Mouse (Mus musculus): Measurements from ENCODE around the gene Thsd4. TPM values are rescaled to one million over a fixed set of nuclear protein-coding genes. Genes with fewer than 3 reads are reported as not detected.
A peak's percentile ranks its signal among the peaks of the same experiment; 100 is the strongest.
"Not testable (repeated sequence)": the region's sequence is repeated elsewhere in the genome, so short reads cannot be mapped to it uniquely, and the experiment has no call there.

The Thsd4 gene
- polyA plus RNA-seq, 1 experiment from 2014 or later, result 11.4 TPM

- Histone ChIP-seq H3K36me3 (ENCODE audit: control insufficient read depth, insufficient read depth) (no peaks in the 10 kb centered on the region), H3K9ac (ENCODE audit: low read depth, low read length) (no peak overlapping the region), H3K4me1 (replicated peaks; ENCODE audit: control insufficient read depth, insufficient read depth, low read length) (peaks cover 15% of the 10 kb centered on the region; the same call in 1 of the 2 replicates), H3K9me3 (ENCODE audit: control insufficient read depth) (no peaks in the 10 kb centered on the region), H3K27ac (ENCODE audit: low read depth, low read length) (no peak overlapping the region), H3K4me2 (replicated peaks; ENCODE audit: low read depth) (no peak overlapping the region), H3K27me3 (replicated peaks; ENCODE audit: control insufficient read depth, insufficient read depth, low read length) (no peaks in the 10 kb centered on the region), H3K4me3 (ENCODE audit: low read depth, low read length) (no peak overlapping the region)
- TF ChIP-seq CTCF (IDR thresholded peaks at IDR 0.05; ENCODE audit: low read depth), result no peak
- no peak for ATAC-seq
- WGBS, result 63% methylated on average over 6 of the region's 6 CpGs
Measured at GRCm38 (mm10) chr9:60279556-60279955, 242.3 kb downstream of the Thsd4 start.

GRCm38 (mm10) chr9:60276351-60276750 is 245.5 kb downstream of the Thsd4 start:
- Histone ChIP-seq H3K4me2 (replicated peaks; ENCODE audit: low read depth) (no peak overlapping the region), H3K9ac (ENCODE audit: low read depth, low read length) (no peak overlapping the region), H3K4me3 (ENCODE audit: low read depth, low read length) (no peak overlapping the region), H3K27me3 (replicated peaks; ENCODE audit: control insufficient read depth, insufficient read depth, low read length) (no peaks in the 10 kb centered on the region), H3K27ac (ENCODE audit: low read depth, low read length) (no peak overlapping the region), H3K36me3 (ENCODE audit: control insufficient read depth, insufficient read depth) (no peaks in the 10 kb centered on the region), H3K9me3 (ENCODE audit: control insufficient read depth) (no peaks in the 10 kb centered on the region), H3K4me1 (replicated peaks; ENCODE audit: control insufficient read depth, insufficient read depth, low read length) (peaks cover 15% of the 10 kb centered on the region; the same call in 1 of the 2 replicates)
- WGBS, result 40% methylated on average over 5 of the region's 5 CpGs
- TF ChIP-seq CTCF (IDR thresholded peaks at IDR 0.05; ENCODE audit: low read depth), result peak; percentile 76
- no peak for ATAC-seq

DNA sequence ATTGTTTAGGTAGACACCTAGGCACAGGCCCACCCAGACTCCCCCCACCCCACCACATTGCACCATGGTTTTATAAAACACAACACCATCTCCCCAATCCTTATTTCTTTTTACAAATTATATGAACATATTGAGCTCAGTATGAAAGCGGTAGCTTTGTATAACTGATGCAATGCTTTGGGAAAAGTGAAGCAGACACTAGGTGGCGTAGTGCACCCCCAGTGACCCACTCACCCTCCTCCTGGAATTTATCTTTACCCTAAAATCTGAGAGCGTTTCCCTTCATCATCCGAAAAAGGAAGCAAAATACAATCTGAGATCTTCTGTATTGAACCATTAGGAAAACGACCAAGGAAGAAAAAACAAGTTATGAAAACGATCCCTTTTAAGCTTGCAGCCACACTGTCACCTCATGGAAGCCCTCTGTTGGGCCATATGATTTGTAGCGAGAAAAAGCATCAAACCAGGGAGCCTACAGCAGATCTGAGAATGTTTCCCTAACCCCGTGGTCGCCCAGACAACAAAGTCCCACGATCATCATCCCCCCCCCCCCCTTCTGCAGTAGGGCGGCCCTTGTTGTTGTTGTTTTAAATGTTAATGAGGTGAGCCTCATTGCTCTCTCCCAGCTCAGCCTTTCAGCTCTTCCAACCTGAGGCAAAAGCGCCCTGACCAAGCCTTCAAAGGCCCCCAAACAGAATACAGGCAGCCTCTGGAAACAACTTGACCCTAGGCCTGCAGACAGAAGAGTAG is 246.3 kb downstream of the Thsd4 start:
- no peak overlapping the region for H3K4me3 ChIP-seq (ENCODE audit: low read depth, low read length)
- H3K4me1 ChIP-seq (replicated peaks; ENCODE audit: control insufficient read depth, insufficient read depth, low read length), result 0 out of 2 replicates have a peak, but pooled peaks cover 12% of the 10 kb centered on the region
- no peaks in the 10 kb centered on the region for H3K9me3 ChIP-seq (ENCODE audit: control insufficient read depth)
- no peaks in the 10 kb centered on the region for H3K27me3 ChIP-seq (replicated peaks; ENCODE audit: control insufficient read depth, insufficient read depth, low read length)
- ATAC-seq, result no peak
- peak; percentile 70 for TF ChIP-seq CTCF (IDR thresholded peaks at IDR 0.05; ENCODE audit: low read depth)
- no peaks in the 10 kb centered on the region for H3K36me3 ChIP-seq (ENCODE audit: control insufficient read depth, insufficient read depth)
- WGBS, result 52% methylated on average over 12 of the region's 12 CpGs
- H3K9ac ChIP-seq (ENCODE audit: low read depth, low read length), result no peak overlapping the region
- no peak overlapping the region for H3K4me2 ChIP-seq (replicated peaks; ENCODE audit: low read depth)
- no peak overlapping the region for H3K27ac ChIP-seq (ENCODE audit: low read depth, low read length)

GRCm38 (mm10) chr9:60274503-60274902 is 247.3 kb downstream of the Thsd4 start:
- H3K4me3 ChIP-seq (ENCODE audit: low read depth, low read length), result no peak overlapping the region
- WGBS, result 32% methylated on average over 4 of the region's 4 CpGs
- H3K36me3 ChIP-seq (ENCODE audit: control insufficient read depth, insufficient read depth), result no peaks in the 10 kb centered on the region
- H3K27me3 ChIP-seq (replicated peaks; ENCODE audit: control insufficient read depth, insufficient read depth, low read length), result no peaks in the 10 kb centered on the region
- no peaks in the 10 kb centered on the region for H3K9me3 ChIP-seq (ENCODE audit: control insufficient read depth)
- no peak overlapping the region for H3K9ac ChIP-seq (ENCODE audit: low read depth, low read length)
- H3K4me2 ChIP-seq (replicated peaks; ENCODE audit: low read depth), result 0 out of 2 replicates have a peak overlapping the region, but pooled peaks have one; percentile 21
- H3K4me1 ChIP-seq (replicated peaks; ENCODE audit: control insufficient read depth, insufficient read depth, low read length), result 0 out of 2 replicates have a peak, but pooled peaks cover 12% of the 10 kb centered on the region
- no peak for TF ChIP-seq CTCF (IDR thresholded peaks at IDR 0.05; ENCODE audit: low read depth)
- peak; percentile 56; the same call in 1 of the 2 replicates for ATAC-seq
- H3K27ac ChIP-seq (ENCODE audit: low read depth, low read length), result no peak overlapping the region

- H3K36me3 ChIP-seq (ENCODE audit: control insufficient read depth, insufficient read depth); H3K27ac ChIP-seq (ENCODE audit: low read depth, low read length); H3K4me3 ChIP-seq (ENCODE audit: low read depth, low read length); H3K9me3 ChIP-seq (ENCODE audit: control insufficient read depth); H3K27me3 ChIP-seq (replicated peaks; ENCODE audit: control insufficient read depth, insufficient read depth, low read length); ATAC-seq; H3K9ac ChIP-seq (ENCODE audit: low read depth, low read length); H3K4me2 ChIP-seq (replicated peaks; ENCODE audit: low read depth): not testable (repeated sequence)
- 0 out of 2 replicates have a peak, but pooled peaks cover 12% of the 10 kb centered on the region for H3K4me1 ChIP-seq (replicated peaks; ENCODE audit: control insufficient read depth, insufficient read depth, low read length)
- WGBS, result 84% methylated on average over 8 of the region's 8 CpGs
Measured at GRCm38 (mm10) chr9:60272345-60272744, 249.5 kb downstream of the Thsd4 start.

DNA sequence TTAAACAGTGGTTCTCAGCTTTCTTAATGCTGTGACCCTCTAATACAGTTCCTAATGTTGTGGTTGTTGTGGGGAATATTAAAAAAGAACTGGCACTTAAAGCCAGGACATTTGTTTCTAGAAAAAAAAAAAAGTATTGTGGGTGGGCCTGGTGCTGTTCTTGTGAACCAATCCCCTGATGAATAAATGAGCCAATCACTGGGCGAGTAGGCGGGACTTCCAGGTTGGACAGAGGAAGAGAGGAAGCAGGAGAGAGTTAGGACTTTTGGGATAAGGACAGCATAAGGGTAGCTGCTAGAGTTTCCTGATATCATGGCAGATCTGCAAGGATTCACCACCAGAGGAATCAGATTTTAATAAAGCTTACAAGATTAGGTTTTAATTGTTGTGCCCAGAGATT is 249.9 kb downstream of the Thsd4 start:
- H3K9me3 ChIP-seq (ENCODE audit: control insufficient read depth), result no peaks in the 10 kb centered on the region
- no peak for ATAC-seq
- no peak for TF ChIP-seq CTCF (IDR thresholded peaks at IDR 0.05; ENCODE audit: low read depth)
- no peak overlapping the region for H3K4me2 ChIP-seq (replicated peaks; ENCODE audit: low read depth)
- H3K27ac ChIP-seq (ENCODE audit: low read depth, low read length), result no peak overlapping the region
- no peak overlapping the region for H3K4me3 ChIP-seq (ENCODE audit: low read depth, low read length)
- H3K27me3 ChIP-seq (replicated peaks; ENCODE audit: control insufficient read depth, insufficient read depth, low read length), result no peaks in the 10 kb centered on the region
- 98% methylated on average over 2 of the region's 2 CpGs for WGBS
- H3K9ac ChIP-seq (ENCODE audit: low read depth, low read length), result no peak overlapping the region
- 0 out of 2 replicates have a peak, but pooled peaks cover 10% of the 10 kb centered on the region for H3K4me1 ChIP-seq (replicated peaks; ENCODE audit: control insufficient read depth, insufficient read depth, low read length)
- no peaks in the 10 kb centered on the region for H3K36me3 ChIP-seq (ENCODE audit: control insufficient read depth, insufficient read depth)
